Mouse (Mus musculus): ENCODE measurements around the gene Slc38a3. TPM values are rescaled to one million over a fixed set of nuclear protein-coding genes. Genes with fewer than 3 reads are reported as not detected.

Gene Slc38a3
- polyA plus RNA-seq, 1 experiment: 10.6 TPM

GRCm38 (mm10) chr9:107659551-107659950, 9.8 kb downstream of the Slc38a3 start:
- TF ChIP-seq CTCF (IDR thresholded peaks at IDR 0.05; ENCODE audit: extremely low read depth, insufficient read depth, insufficient read length, insufficient replicate concordance) (no peak), POLR2A (IDR thresholded peaks at IDR 0.05; ENCODE audit: low read depth, low read length) (no peak)
- no peak for DNase-seq (ENCODE audit: low read depth in 1 of 2, low spot score in 2 of 2)
- Histone ChIP-seq H3K4me1 (ENCODE audit: control insufficient read depth, insufficient read depth, insufficient read length) (no peaks in the 10 kb centered on the region), H3K36me3 (ENCODE audit: control insufficient read depth, insufficient read depth, low read length) (no peaks in the 10 kb centered on the region), H3K4me3 (ENCODE audit: extremely low read depth, insufficient read depth, insufficient read length) (no peak overlapping the region), H3K27me3 (ENCODE audit: control insufficient read depth, insufficient read depth, low read length) (no peaks in the 10 kb centered on the region), H3K27ac (ENCODE audit: insufficient read depth, low read length) (no peak overlapping the region)
- WGBS: 88% methylated on average over 10 of the region's 10 CpGs

- H3K36me3 ChIP-seq (ENCODE audit: control insufficient read depth, insufficient read depth, low read length): no peaks in the 10 kb centered on the region
- H3K27ac ChIP-seq (ENCODE audit: insufficient read depth, low read length): no peak overlapping the region
- 90% methylated on average over 6 of the region's 6 CpGs for WGBS
- no peak overlapping the region for H3K4me3 ChIP-seq (ENCODE audit: extremely low read depth, insufficient read depth, insufficient read length)
- no peak for DNase-seq (ENCODE audit: low read depth in 1 of 2, low spot score in 2 of 2)
- H3K27me3 ChIP-seq (ENCODE audit: control insufficient read depth, insufficient read depth, low read length): no peaks in the 10 kb centered on the region
- no peak for TF ChIP-seq CTCF (IDR thresholded peaks at IDR 0.05; ENCODE audit: extremely low read depth, insufficient read depth, insufficient read length, insufficient replicate concordance)
- TF ChIP-seq POLR2A (IDR thresholded peaks at IDR 0.05; ENCODE audit: low read depth, low read length): no peak
- H3K4me1 ChIP-seq (ENCODE audit: control insufficient read depth, insufficient read depth, insufficient read length): no peaks in the 10 kb centered on the region
Observed at GRCm38 (mm10) chr9:107658096-107658495, 11.2 kb downstream of the Slc38a3 start.

- Histone ChIP-seq H3K36me3 (ENCODE audit: control insufficient read depth, insufficient read depth, low read length) (no peaks in the 10 kb centered on the region), H3K27ac (ENCODE audit: insufficient read depth, low read length) (no peak overlapping the region), H3K4me1 (ENCODE audit: control insufficient read depth, insufficient read depth, insufficient read length) (no peaks in the 10 kb centered on the region), H3K4me3 (ENCODE audit: extremely low read depth, insufficient read depth, insufficient read length) (no peak overlapping the region), H3K27me3 (ENCODE audit: control insufficient read depth, insufficient read depth, low read length) (no peaks in the 10 kb centered on the region)
- 71% methylated on average over 5 of the region's 5 CpGs for WGBS
- TF ChIP-seq CTCF (IDR thresholded peaks at IDR 0.05; ENCODE audit: extremely low read depth, insufficient read depth, insufficient read length, insufficient replicate concordance): no peak
- no peak for TF ChIP-seq POLR2A (IDR thresholded peaks at IDR 0.05; ENCODE audit: low read depth, low read length)
- no peak for DNase-seq (ENCODE audit: low read depth in 1 of 2, low spot score in 2 of 2)
Observed at GRCm38 (mm10) chr9:107657144-107657543, 12.2 kb downstream of the Slc38a3 start.

GRCm38 (mm10) chr9:107654585-107654984, 14.7 kb downstream of the Slc38a3 start:
- whole genome bisulfite sequencing: 81% methylated on average over 4 of the region's 4 CpGs
- DNase-seq (ENCODE audit: low read depth in 1 of 2, low spot score in 2 of 2): no peak
- H3K27me3 ChIP-seq (ENCODE audit: control insufficient read depth, insufficient read depth, low read length): no peaks in the 10 kb centered on the region
- no peaks in the 10 kb centered on the region for H3K36me3 ChIP-seq (ENCODE audit: control insufficient read depth, insufficient read depth, low read length)
- TF ChIP-seq CTCF (IDR thresholded peaks at IDR 0.05; ENCODE audit: extremely low read depth, insufficient read depth, insufficient read length, insufficient replicate concordance) (no peak), POLR2A (IDR thresholded peaks at IDR 0.05; ENCODE audit: low read depth, low read length) (no peak)
- H3K4me3 ChIP-seq (ENCODE audit: extremely low read depth, insufficient read depth, insufficient read length): no peak overlapping the region
- no peak overlapping the region for H3K27ac ChIP-seq (ENCODE audit: insufficient read depth, low read length)
- no peaks in the 10 kb centered on the region for H3K4me1 ChIP-seq (ENCODE audit: control insufficient read depth, insufficient read depth, insufficient read length)

- H3K36me3 ChIP-seq (ENCODE audit: control insufficient read depth, insufficient read depth, low read length): no peaks in the 10 kb centered on the region
- 81% methylated on average over 2 of the region's 2 CpGs for WGBS
- DNase-seq (ENCODE audit: low read depth in 1 of 2, low spot score in 2 of 2): no peak
Observed at GRCm38 (mm10) chr9:107653474-107653873, 15.9 kb downstream of the Slc38a3 start.

GRCm38 (mm10) chr9:107650708-107651481, 18.4 kb downstream of the Slc38a3 start:
- Histone ChIP-seq H3K36me3 (ENCODE audit: control insufficient read depth, insufficient read depth, low read length) (no peaks in the 10 kb centered on the region), H3K27me3 (ENCODE audit: control insufficient read depth, insufficient read depth, low read length) (no peaks in the 10 kb centered on the region), H3K27ac (ENCODE audit: insufficient read depth, low read length) (no peak overlapping the region), H3K4me3 (ENCODE audit: extremely low read depth, insufficient read depth, insufficient read length) (no peak overlapping the region), H3K4me1 (ENCODE audit: control insufficient read depth, insufficient read depth, insufficient read length) (no peaks in the 10 kb centered on the region)
- no peak for DNase-seq (ENCODE audit: low read depth in 1 of 2, low spot score in 2 of 2)
- 66% methylated on average over 12 of the region's 12 CpGs for WGBS
- TF ChIP-seq POLR2A (IDR thresholded peaks at IDR 0.05; ENCODE audit: low read depth, low read length) (no peak), CTCF (IDR thresholded peaks at IDR 0.05; ENCODE audit: extremely low read depth, insufficient read depth, insufficient read length, insufficient replicate concordance) (no peak)

More at GRCm38 (mm10) chr9:107653474-107653873, 15.9 kb downstream of the Slc38a3 start:
- Histone ChIP-seq H3K4me1 (ENCODE audit: control insufficient read depth, insufficient read depth, insufficient read length) (no peaks in the 10 kb centered on the region), H3K27ac (ENCODE audit: insufficient read depth, low read length) (no peak overlapping the region), H3K4me3 (ENCODE audit: extremely low read depth, insufficient read depth, insufficient read length) (no peak overlapping the region), H3K27me3 (ENCODE audit: control insufficient read depth, insufficient read depth, low read length) (no peaks in the 10 kb centered on the region)
- TF ChIP-seq POLR2A (IDR thresholded peaks at IDR 0.05; ENCODE audit: low read depth, low read length) (no peak), CTCF (IDR thresholded peaks at IDR 0.05; ENCODE audit: extremely low read depth, insufficient read depth, insufficient read length, insufficient replicate concordance) (no peak)

- Histone ChIP-seq H3K4me1 (ENCODE audit: control insufficient read depth, insufficient read depth, insufficient read length) (no peaks in the 10 kb centered on the region), H3K27ac (ENCODE audit: insufficient read depth, low read length) (no peak overlapping the region), H3K36me3 (ENCODE audit: control insufficient read depth, insufficient read depth, low read length) (no peaks in the 10 kb centered on the region), H3K27me3 (ENCODE audit: control insufficient read depth, insufficient read depth, low read length) (no peaks in the 10 kb centered on the region), H3K4me3 (ENCODE audit: extremely low read depth, insufficient read depth, insufficient read length) (no peak overlapping the region)
- DNase-seq (ENCODE audit: low read depth in 1 of 2, low spot score in 2 of 2): no peak
- no peak for TF ChIP-seq CTCF (IDR thresholded peaks at IDR 0.05; ENCODE audit: extremely low read depth, insufficient read depth, insufficient read length, insufficient replicate concordance)
- no peak for TF ChIP-seq POLR2A (IDR thresholded peaks at IDR 0.05; ENCODE audit: low read depth, low read length)
- 86% methylated on average over 7 of the region's 7 CpGs for WGBS
Observed at GRCm38 (mm10) chr9:107650225-107650624, 19.1 kb downstream of the Slc38a3 start.

Data from spleen, adult 2 months (tissue).